Mouse (Mus musculus): Measurements from ENCODE around the gene Sox12.

DNA sequence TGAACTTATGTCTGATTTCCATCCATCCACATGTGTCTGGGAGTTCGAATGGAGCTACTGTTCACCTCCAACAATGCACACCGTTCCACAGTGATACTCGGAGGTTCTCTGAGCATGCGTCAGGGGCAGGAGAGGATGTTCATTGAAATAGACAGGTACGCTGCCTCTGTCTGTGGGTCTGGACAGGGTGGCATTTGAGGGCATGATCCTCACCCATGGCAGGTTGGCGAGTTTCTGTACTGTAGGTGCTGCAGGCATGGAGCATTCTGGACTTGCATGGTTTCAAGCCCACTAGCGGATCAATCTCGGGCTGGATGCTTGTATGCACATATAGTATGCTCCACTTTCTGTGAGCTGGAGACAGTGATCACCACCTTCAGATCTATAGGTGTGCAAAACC lies 36.7 kb downstream of the Sox12 start:
- TF ChIP-seq POLR2A (IDR thresholded peaks at IDR 0.05; ENCODE audit: insufficient read depth, low read depth, low read length) (no peak), CTCF (IDR thresholded peaks at IDR 0.05; ENCODE audit: insufficient read depth, low read depth, low read length) (no peak)
